Mouse (Mus musculus) embryonic facial prominence, embryonic 15.5 days (tissue): ENCODE results near the gene Ptprr. TPM values are rescaled to one million over a fixed set of nuclear protein-coding genes. Genes with fewer than 3 reads are reported as not detected.

Experiments
- ATAC-seq: fragments of 200-750 bp; cut with Nextera tagmentation; 2 replicates; pipeline ENCODE4 v1.8.0; 2017; ENCODE audit warnings: low read depth, moderate TSS enrichment; ENCODE audit not compliant: insufficient number of reproducible peaks, low FRiP score, low TSS enrichment
- H3K27ac ChIP-seq: fragments of 300-500 bp; sonication (generic); replicated peaks from 2 replicates; pipeline ENCODE4 v1.5.1; 2015; ENCODE audit warnings: mild to moderate bottlenecking, inconsistent platforms
- H3K27me3 ChIP-seq: fragments of 300-500 bp; sonication (generic); 2 replicates; pipeline ENCODE4 v1.6.1; 2015; ENCODE audit warnings: inconsistent platforms
- H3K36me3 ChIP-seq: fragments of 300-500 bp; sonication (generic); 2 replicates; pipeline ENCODE4 v1.6.1; 2015; ENCODE audit warnings: mild to moderate bottlenecking, inconsistent platforms
- H3K4me1 ChIP-seq: fragments of 300-500 bp; sonication (generic); 2 replicates; pipeline ENCODE4 v1.6.1; 2015; ENCODE audit warnings: inconsistent platforms
- H3K4me2 ChIP-seq: fragments of 300-500 bp; sonication (generic); replicated peaks from 2 replicates; pipeline ENCODE4 v1.6.1; 2015; ENCODE audit warnings: mild to moderate bottlenecking, inconsistent platforms
- H3K4me3 ChIP-seq: fragments of 300-500 bp; sonication (generic); replicated peaks from 2 replicates; pipeline ENCODE4 v1.5.1; 2015; ENCODE audit warnings: mild to moderate bottlenecking, inconsistent platforms
- H3K9ac ChIP-seq: fragments of 300-500 bp; sonication (generic); 2 replicates; pipeline ENCODE4 v1.6.1; 2015; ENCODE audit warnings: inconsistent platforms
- H3K9me3 ChIP-seq: fragments of 300-500 bp; sonication (generic); replicated peaks from 2 replicates; pipeline ENCODE4 v1.6.1; 2016; ENCODE audit warnings: inconsistent platforms
- WGBS: fragments of 180-500 bp; shearing (Covaris S2); methylation state at CpG from one replicate; pipeline ENCODE4 v1.1.7; 2015; 5-methylcytosine and 5-hydroxymethylcytosine counted together
- polyA plus RNA-seq: library from polyadenylated mRNA; unstranded; fragments of >200 nt; fragmentation: Nextera tagmentation; extraction: Ambion mirVana; gene quantifications from 2 replicates; pipeline ENCODE4 v1.2.1, GENCODE M21; 2015

The Ptprr gene
- polyA plus RNA-seq, 1 experiment from 2014 or later, result 3.4 TPM

- H3K36me3 ChIP-seq, result no peaks in the 10 kb centered on the region
- no peak overlapping the region for H3K4me3 ChIP-seq
- H3K4me2 ChIP-seq, result no peak overlapping the region
- no peaks in the 10 kb centered on the region for H3K4me1 ChIP-seq
- no peaks in the 10 kb centered on the region for H3K27me3 ChIP-seq
- H3K27ac ChIP-seq, result no peak overlapping the region
- no peak overlapping the region for H3K9ac ChIP-seq
- no peaks in the 10 kb centered on the region for H3K9me3 ChIP-seq
- no peak for ATAC-seq
- 83% methylated on average over 5 of the region's 5 CpGs for WGBS
These were observed 57.9 kb downstream of the Ptprr start for GRCm38 (mm10) chr10:116075954-116076353.

- Histone ChIP-seq H3K4me2 (no peak overlapping the region), H3K9me3 (no peaks in the 10 kb centered on the region), H3K4me1 (no peaks in the 10 kb centered on the region), H3K4me3 (no peak overlapping the region), H3K9ac (no peak overlapping the region), H3K27me3 (no peaks in the 10 kb centered on the region), H3K27ac (no peak overlapping the region), H3K36me3 (no peaks in the 10 kb centered on the region)
- ATAC-seq, result no peak
- 84% methylated on average over 5 of the region's 5 CpGs for WGBS
These were observed 60.6 kb downstream of the Ptprr start for GRCm38 (mm10) chr10:116078636-116079035.

GRCm38 (mm10) chr10:116079396-116079795 is 61.4 kb downstream of the Ptprr start:
- no peak for ATAC-seq
- H3K4me2 ChIP-seq, result no peak overlapping the region

GRCm38 (mm10) chr10:116080841-116081240 is 62.8 kb downstream of the Ptprr start:
- WGBS, result 92% methylated on average over 6 of the region's 6 CpGs
- Histone ChIP-seq H3K27me3 (no peaks in the 10 kb centered on the region), H3K4me3 (no peak overlapping the region), H3K4me2 (no peak overlapping the region), H3K9ac (no peak overlapping the region), H3K27ac (no peak overlapping the region), H3K4me1 (no peaks in the 10 kb centered on the region), H3K36me3 (no peaks in the 10 kb centered on the region), H3K9me3 (no peaks in the 10 kb centered on the region)
- ATAC-seq, result no peak

More at GRCm38 (mm10) chr10:116079396-116079795, 61.4 kb downstream of the Ptprr start:
- no peaks in the 10 kb centered on the region for H3K36me3 ChIP-seq
- no peak overlapping the region for H3K4me3 ChIP-seq
- no peaks in the 10 kb centered on the region for H3K4me1 ChIP-seq
- H3K27me3 ChIP-seq, result no peaks in the 10 kb centered on the region
- 51% methylated on average over 7 of the region's 7 CpGs for WGBS
- no peaks in the 10 kb centered on the region for H3K9me3 ChIP-seq
- no peak overlapping the region for H3K27ac ChIP-seq
- no peak overlapping the region for H3K9ac ChIP-seq

GRCm38 (mm10) chr10:116083965-116084364 is 66.0 kb downstream of the Ptprr start:
- Histone ChIP-seq H3K27me3 (no peaks in the 10 kb centered on the region), H3K4me2 (no peak overlapping the region), H3K9me3 (no peaks in the 10 kb centered on the region), H3K27ac (no peak overlapping the region), H3K4me1 (no peaks in the 10 kb centered on the region), H3K4me3 (no peak overlapping the region), H3K9ac (no peak overlapping the region), H3K36me3 (no peaks in the 10 kb centered on the region)
- no peak for ATAC-seq
- 23% methylated on average over 3 of the region's 3 CpGs for WGBS

GRCm38 (mm10) chr10:116096466-116096865 is 78.5 kb downstream of the Ptprr start:
- no peaks in the 10 kb centered on the region for H3K9me3 ChIP-seq
- no peaks in the 10 kb centered on the region for H3K4me1 ChIP-seq
- no peak for ATAC-seq
- H3K27ac ChIP-seq, result no peak overlapping the region
- H3K36me3 ChIP-seq, result no peaks in the 10 kb centered on the region
- peak overlapping the region; percentile 6; the same call in 1 of the 2 replicates for H3K4me2 ChIP-seq
- WGBS, result 68% methylated on average over 13 of the region's 13 CpGs
- H3K9ac ChIP-seq, result no peak overlapping the region
- H3K4me3 ChIP-seq, result peak overlapping the region; percentile 10; the same call in 1 of the 2 replicates
- no peaks in the 10 kb centered on the region for H3K27me3 ChIP-seq

- no peak overlapping the region for H3K9ac ChIP-seq
- no peaks in the 10 kb centered on the region for H3K9me3 ChIP-seq
- no peak overlapping the region for H3K27ac ChIP-seq
- no peak overlapping the region for H3K4me3 ChIP-seq
- ATAC-seq, result no peak
- no peak overlapping the region for H3K4me2 ChIP-seq
- H3K27me3 ChIP-seq, result no peaks in the 10 kb centered on the region
- 87% methylated on average over 7 of the region's 7 CpGs for WGBS
- H3K4me1 ChIP-seq, result no peaks in the 10 kb centered on the region
- no peaks in the 10 kb centered on the region for H3K36me3 ChIP-seq
These were observed 80.5 kb downstream of the Ptprr start for GRCm38 (mm10) chr10:116098470-116098869.

- no peak overlapping the region for H3K4me2 ChIP-seq
- 0 out of 2 replicates have a peak, but pooled peaks have one; percentile 43 for ATAC-seq
- 0 out of 2 replicates have a peak, but pooled peaks cover 5% of the 10 kb centered on the region for H3K4me1 ChIP-seq
- 36% methylated on average over 4 of the region's 4 CpGs for WGBS
- H3K36me3 ChIP-seq, result no peaks in the 10 kb centered on the region
- no peaks in the 10 kb centered on the region for H3K9me3 ChIP-seq
- no peak overlapping the region for H3K9ac ChIP-seq
- no peaks in the 10 kb centered on the region for H3K27me3 ChIP-seq
- H3K27ac ChIP-seq, result 0 out of 2 replicates have a peak overlapping the region, but pooled peaks have one; percentile 34
- H3K4me3 ChIP-seq, result no peak overlapping the region
These were observed 90.2 kb downstream of the Ptprr start for GRCm38 (mm10) chr10:116108176-116108575.

- H3K9me3 ChIP-seq, result no peaks in the 10 kb centered on the region
- no peak for ATAC-seq
- H3K4me2 ChIP-seq, result no peak overlapping the region
- 62% methylated on average over 1 of the region's 1 CpGs for whole genome bisulfite sequencing
- H3K27ac ChIP-seq, result no peak overlapping the region
- H3K36me3 ChIP-seq, result no peaks in the 10 kb centered on the region
- 0 out of 2 replicates have a peak, but pooled peaks cover 5% of the 10 kb centered on the region for H3K4me1 ChIP-seq
- H3K9ac ChIP-seq, result no peak overlapping the region
- H3K27me3 ChIP-seq, result no peaks in the 10 kb centered on the region
- H3K4me3 ChIP-seq, result no peak overlapping the region
These were observed 90.7 kb downstream of the Ptprr start for GRCm38 (mm10) chr10:116108730-116109129.

GRCm38 (mm10) chr10:116112868-116113267 is 94.9 kb downstream of the Ptprr start:
- Histone ChIP-seq H3K36me3 (no peaks in the 10 kb centered on the region), H3K4me2 (no peak overlapping the region)
- 95% methylated on average over 11 of the region's 11 CpGs for WGBS

GRCm38 (mm10) chr10:116113867-116114474 is 96.0 kb downstream of the Ptprr start, which contains the start of gene 4933416C03Rik:
Gene 4933416C03Rik, minus strand, starts transcription at chr10:116113917.
- H3K4me3 ChIP-seq, result no peak within 1 kb of the TSS
- H3K9ac ChIP-seq, result no peak within 1 kb of the TSS
- H3K27ac ChIP-seq, result no peak within 1 kb of the TSS
- WGBS, result 94% methylated on average over 39 of the region's 39 CpGs
- H3K4me2 ChIP-seq, result no peak within 1 kb of the TSS
- H3K9me3 ChIP-seq, result no peaks in the 10 kb centered on the region
- no peaks in the 10 kb centered on the region for H3K36me3 ChIP-seq
- ATAC-seq, result no peak
- no peaks in the 10 kb centered on the region for H3K4me1 ChIP-seq
- no peaks in the 10 kb centered on the region for H3K27me3 ChIP-seq

More at GRCm38 (mm10) chr10:116112868-116113267, 94.9 kb downstream of the Ptprr start:
- no peak for ATAC-seq
- Histone ChIP-seq H3K27ac (no peak overlapping the region), H3K9ac (no peak overlapping the region), H3K9me3 (no peaks in the 10 kb centered on the region), H3K4me3 (no peak overlapping the region), H3K27me3 (no peaks in the 10 kb centered on the region), H3K4me1 (0 out of 2 replicates have a peak, but pooled peaks cover 5% of the 10 kb centered on the region)
